Mouse (Mus musculus) 416B (cell line): Measurements from ENCODE around the gene Hydin.
A peak's percentile ranks its signal among the peaks of the same experiment; 100 is the strongest.
"Not testable (repeated sequence)": the region's sequence is repeated elsewhere in the genome, so short reads cannot be mapped to it uniquely, and the experiment has no call there.

Source experiments
- DNase-seq: peaks from one replicate; pipeline ENCODE4 v3.0.0; 2011; ENCODE audit warnings: low read depth

Hydin gene

DNA sequence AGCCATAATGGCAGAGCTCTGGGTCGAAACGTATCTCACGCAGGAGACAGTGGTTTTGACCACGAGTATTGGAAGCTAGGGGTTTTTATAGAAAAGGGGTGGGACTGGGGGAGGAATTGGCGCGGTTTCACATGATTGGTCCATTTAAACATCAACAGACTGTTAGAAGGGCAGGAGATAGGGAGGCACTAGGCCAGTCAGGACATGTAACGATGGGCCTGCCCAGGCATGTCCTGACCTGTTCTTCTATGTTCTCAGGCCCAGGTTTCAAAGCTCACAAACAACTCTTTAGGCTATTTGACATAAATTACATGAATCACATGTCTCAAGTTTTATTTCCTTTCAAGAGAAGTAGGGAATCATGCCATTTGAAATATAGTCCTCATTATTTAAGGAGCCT is 255.7 kb downstream of the Hydin start:
- DNase-seq = not testable (repeated sequence)

GRCm38 (mm10) chr8:110522985-110523384 is 256.2 kb downstream of the Hydin start:
- DNase-seq = no peak

- no peak for DNase-seq
Measured at GRCm38 (mm10) chr8:110525229-110525628, 258.5 kb downstream of the Hydin start.

DNA sequence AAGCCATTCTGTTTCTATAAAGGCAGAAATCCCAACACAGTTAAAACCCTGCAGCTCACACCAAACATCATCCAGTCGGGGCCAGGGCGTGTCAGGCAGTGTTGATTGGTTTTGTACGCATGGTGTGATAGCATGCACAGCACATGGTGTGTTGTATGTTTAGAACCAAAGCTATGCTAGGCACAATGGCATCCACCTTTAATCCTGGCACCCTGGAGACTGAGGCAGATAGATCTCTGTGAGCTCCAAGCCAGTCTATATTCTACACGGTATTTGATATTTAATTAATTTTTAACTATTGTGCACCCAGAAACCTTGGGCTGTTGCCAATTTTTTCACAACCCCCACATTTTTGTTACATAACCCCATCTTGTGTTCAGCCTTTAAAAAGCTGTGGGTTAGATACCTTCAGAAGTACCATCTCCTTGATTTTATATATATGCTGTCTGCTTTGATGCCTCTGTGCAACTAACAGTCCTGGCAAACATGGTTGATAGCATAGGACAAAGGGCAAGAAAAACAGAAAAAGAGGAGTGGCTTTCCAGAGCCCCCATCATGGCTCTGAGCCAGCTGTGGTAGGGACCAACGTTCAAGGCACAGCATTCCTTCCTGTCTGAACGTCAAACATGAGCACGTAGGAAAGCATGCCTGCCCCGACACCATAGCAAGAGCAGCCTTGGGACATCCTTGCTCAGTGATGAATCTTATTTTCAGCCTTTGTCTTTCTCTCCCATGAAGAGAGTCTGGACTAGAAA is 263.4 kb downstream of the Hydin start:
- no peak for DNase-seq

GRCm38 (mm10) chr8:110533781-110534180 is 267.0 kb downstream of the Hydin start:
- no peak for DNase-seq

GRCm38 (mm10) chr8:110537849-110538248 is 271.1 kb downstream of the Hydin start:
- no peak for DNase-seq

- DNase-seq = peak; percentile 8
Measured at GRCm38 (mm10) chr8:110550343-110550742, 283.6 kb downstream of the Hydin start.

- not testable (repeated sequence) for DNase-seq
Measured at GRCm38 (mm10) chr8:110552111-110552510, 285.3 kb downstream of the Hydin start.

- no peak for DNase-seq
Measured at GRCm38 (mm10) chr8:110592641-110593040, 325.9 kb downstream of the Hydin start.

DNA sequence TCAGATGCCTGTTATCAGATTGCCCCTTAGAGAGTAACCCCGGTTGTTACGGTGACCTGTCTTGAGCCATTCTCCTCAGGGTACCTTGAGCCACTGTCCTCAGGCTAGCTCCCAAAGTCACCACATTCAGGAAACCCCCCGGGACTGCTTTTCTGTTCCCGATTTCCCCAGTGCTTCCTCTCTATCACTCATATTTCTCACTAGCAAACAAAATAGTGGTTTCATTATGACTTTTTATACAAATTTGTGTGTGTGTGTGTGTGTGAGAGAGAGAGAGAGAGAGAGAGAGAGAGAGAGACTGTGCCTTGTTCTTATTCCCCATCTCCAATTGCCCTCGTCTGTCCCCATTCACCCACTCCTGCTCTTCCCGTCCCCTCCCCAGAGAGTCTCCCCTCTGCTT is 327.4 kb downstream of the Hydin start:
- no peak for DNase-seq

DNA sequence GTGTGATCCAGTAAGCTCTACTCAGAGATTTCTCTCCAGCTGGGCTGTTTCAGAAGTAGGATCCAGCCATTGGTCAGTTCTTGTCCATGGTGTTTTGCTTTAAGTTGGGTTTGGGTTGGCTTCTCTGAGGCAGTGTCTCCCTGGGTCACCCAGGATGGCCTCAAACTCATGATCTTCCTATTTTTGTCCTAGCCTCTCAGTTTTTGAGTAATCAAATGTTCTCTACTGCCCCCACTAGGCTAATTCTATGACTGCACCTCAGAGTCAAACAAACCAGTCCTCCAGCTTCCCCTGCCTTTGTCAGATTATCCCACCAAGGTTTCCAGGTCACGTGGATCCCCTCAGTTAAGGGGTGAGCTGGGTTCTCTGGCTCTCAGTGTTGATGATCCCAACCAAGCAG is 337.8 kb downstream of the Hydin start:
- peak; percentile 51 for DNase-seq

DNA sequence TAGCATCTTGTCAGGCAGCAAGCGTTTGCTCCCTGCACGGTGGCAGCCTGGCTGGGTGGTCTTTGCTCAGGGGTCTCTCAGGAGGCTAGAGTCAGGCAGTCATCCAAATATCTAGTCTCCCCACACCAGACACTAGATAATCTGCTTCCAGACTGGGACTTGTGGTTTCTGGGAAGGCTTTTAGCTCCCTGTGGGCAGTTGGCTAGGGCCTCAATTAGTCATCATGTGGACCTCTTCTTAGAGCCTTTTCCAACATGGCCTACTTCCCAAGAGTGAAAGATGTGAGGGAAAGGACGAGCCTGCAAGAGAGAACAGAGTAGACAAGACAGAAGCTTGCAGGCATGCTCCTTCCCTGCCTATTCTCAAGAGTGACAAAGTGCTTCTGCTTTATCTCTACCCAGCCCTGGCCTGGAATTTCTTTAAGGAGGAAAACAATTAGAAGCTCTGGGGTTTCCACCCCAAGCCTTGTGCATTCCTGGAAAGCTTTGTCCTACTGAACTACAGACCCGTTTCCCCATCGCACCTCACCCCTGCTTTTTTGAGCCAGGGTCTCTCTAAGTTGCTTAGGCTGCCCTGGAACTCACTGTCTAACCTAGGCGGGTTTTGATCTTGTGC is 338.7 kb downstream of the Hydin start:
- DNase-seq = no peak

DNA sequence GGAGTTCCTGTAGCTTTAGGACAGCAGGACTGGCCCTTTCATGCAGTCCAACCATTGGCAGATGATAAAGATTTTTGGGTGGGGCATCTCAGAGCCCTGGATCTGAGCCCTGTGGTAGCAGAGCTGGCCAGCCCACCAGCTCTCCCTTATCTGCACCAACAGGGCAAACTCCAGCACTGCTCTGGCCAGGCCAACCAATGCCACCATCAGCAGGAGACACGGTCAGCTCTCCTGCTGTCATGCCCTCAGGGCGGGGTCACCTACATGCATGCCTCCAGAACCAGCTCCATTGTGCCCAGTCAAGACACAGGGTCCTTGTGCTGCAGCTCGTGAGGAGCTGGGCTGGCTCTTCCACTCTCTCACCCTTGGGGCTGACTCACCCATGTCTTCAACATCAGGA is 349.0 kb downstream of the Hydin start:
- DNase-seq = no peak

- DNase-seq = no peak
Measured at GRCm38 (mm10) chr8:110617801-110618358, 351.1 kb downstream of the Hydin start.

GRCm38 (mm10) chr8:110618391-110619207 is 351.8 kb downstream of the Hydin start, which contains the start of gene Vac14:
Gene Vac14 (plus strand): TSS chr8:110618585.
- DNase-seq = peak; percentile 93

DNA sequence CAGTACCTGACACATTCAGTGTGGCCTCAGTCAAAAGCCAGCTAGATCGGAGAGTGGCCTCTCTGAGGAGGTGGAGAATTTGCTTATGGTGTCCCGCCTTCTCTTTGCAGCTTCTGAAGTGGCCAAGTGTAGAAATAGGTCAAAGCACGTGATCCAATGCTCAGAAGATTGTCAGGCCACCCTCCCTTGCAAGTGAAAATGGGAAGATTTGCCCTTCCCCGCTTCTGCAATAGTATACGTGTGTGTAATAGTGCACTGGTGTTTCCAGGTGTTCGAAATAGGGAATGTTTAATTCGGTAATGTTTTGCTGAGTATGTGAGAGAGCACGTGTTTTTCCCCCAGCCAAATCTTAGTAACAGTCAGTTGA is 352.4 kb downstream of the Hydin start:
- DNase-seq = peak; percentile 56

GRCm38 (mm10) chr8:110619919-110620318 is 353.1 kb downstream of the Hydin start:
- DNase-seq = peak; percentile 66

DNA sequence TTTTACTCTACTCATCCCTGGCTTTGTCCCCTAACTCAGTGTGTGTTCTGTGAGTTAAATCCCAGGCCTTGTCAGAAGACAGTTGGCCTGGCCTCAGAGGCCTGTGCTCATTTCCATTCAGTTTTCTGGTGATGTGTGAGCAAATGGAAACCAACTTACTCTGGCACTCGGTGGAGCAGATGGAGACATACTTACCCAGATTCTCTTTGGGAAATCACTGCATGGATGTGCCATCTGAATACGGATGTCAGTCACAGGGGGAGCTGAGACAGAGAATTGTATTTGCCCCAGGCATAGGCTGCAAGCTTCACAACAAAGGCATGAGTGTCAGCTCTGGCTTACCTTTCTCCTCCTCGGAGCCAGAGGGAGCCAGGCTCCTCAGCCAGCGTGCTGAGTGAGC is 359.7 kb downstream of the Hydin start:
- DNase-seq = no peak

- peak; percentile 75 for DNase-seq
Measured at GRCm38 (mm10) chr8:110629245-110630063, 362.7 kb downstream of the Hydin start.

DNA sequence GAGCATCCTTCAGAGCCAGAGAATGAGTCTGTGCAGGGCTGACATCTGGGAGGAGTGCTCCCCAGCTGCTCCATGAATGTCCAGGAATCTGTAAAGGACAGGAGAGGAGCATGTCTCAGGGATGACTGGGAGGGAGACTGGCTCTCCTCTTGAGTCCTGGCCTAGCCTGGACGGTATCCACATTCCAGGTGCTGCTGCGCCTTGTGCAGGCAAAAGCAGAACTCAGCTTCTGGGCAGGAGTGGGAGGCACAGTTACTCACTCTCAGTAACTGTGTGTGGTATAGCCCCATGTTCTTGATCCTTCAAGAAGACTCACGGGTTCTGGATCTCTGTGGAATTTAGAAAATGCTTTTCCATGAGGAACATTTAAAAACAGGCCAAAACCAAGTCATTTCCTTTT is 363.3 kb downstream of the Hydin start:
- peak; percentile 18 for DNase-seq

DNA sequence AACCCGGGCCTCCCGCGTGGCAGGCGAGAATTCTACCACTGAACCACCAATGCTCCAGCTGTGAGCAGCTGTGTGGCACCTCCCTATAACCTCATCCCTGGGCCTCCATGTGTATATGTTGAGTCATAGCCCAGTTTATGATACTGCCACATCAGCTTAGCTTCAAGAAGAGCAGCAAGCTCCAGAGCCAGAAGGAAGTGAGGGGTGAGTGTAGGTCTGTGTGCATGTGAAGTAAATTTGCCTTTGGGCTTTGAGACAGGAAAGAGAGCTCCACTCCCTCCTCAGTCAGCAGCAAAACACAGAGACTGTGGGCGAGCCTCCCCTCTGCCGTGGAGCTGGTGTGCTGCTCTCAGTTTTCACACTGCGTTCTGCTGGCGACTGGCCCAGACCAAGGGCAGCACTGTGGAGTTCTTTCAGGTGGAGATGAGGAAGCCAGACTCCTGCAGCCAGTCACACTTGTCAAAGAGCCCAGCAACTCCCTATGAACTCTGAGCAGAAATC is 363.8 kb downstream of the Hydin start:
- peak; percentile 77 for DNase-seq
